Mouse (Mus musculus) small intestine, adult 2 months (tissue): ENCODE results near the gene Gm11273. TPM values are rescaled to one million over a fixed set of nuclear protein-coding genes. Genes with fewer than 3 reads are reported as not detected.
A peak's percentile ranks its signal among the peaks of the same experiment; 100 is the strongest.
"Not testable (repeated sequence)": the region's sequence is repeated elsewhere in the genome, so short reads cannot be mapped to it uniquely, and the experiment has no call there.

Experiments
- H3K27ac ChIP-seq: fragments of 200-500 bp; 2 replicates; pipeline ENCODE4 v1.5.1; 2012; ENCODE audit warnings: low read depth, low read length, control low read depth, inconsistent platforms; ENCODE audit not compliant: insufficient read depth
- H3K27me3 ChIP-seq: fragments of 200-500 bp; 2 replicates; pipeline ENCODE4 v1.6.1; 2012; ENCODE audit warnings: mild to moderate bottlenecking, moderate library complexity, low read length, inconsistent platforms; ENCODE audit not compliant: control insufficient read depth, insufficient read depth
- H3K36me3 ChIP-seq: fragments of 200-500 bp; 2 replicates; pipeline ENCODE4 v1.6.1; 2012; ENCODE audit warnings: mild to moderate bottlenecking, low read length, control low read depth, inconsistent platforms; ENCODE audit not compliant: control insufficient read depth, insufficient read depth
- H3K4me1 ChIP-seq: fragments of 200-500 bp; 2 replicates; pipeline ENCODE4 v1.6.1; 2012; ENCODE audit warnings: low read length, inconsistent platforms, mixed read lengths; ENCODE audit not compliant: control insufficient read depth, insufficient read depth, insufficient read length
- H3K4me3 ChIP-seq: fragments of 200-500 bp; 2 replicates; pipeline ENCODE4 v1.5.1; 2012; ENCODE audit warnings: low read depth, mild to moderate bottlenecking, control low read depth, inconsistent platforms, low read length, moderate library complexity
- CTCF ChIP-seq: fragments of 200-500 bp; IDR thresholded peaks from 2 replicates; pipeline ENCODE4 v1.5.1; 2012; ENCODE audit warnings: low read depth, mild to moderate bottlenecking, control low read depth, inconsistent platforms, low read length, moderate library complexity, mixed read lengths; ENCODE audit not compliant: insufficient replicate concordance, insufficient read length; ENCODE audit errors: extremely low read depth
- POLR2A ChIP-seq: fragments of 200-500 bp; IDR thresholded peaks from 2 replicates; pipeline ENCODE4 v1.6.1; 2012; ENCODE audit warnings: low read depth, mild to moderate bottlenecking, control low read depth, inconsistent platforms, low read length, moderate library complexity
- WGBS: fragments of 180-500 bp; shearing (Covaris S2); methylation state at CpG from one replicate; pipeline ENCODE4 v1.1.7; 2018; 5-methylcytosine and 5-hydroxymethylcytosine counted together
- polyA plus RNA-seq: library from polyadenylated mRNA; depleted of rRNA; stranded (reverse); fragments of >200 nt; gene quantifications from 2 replicates; pipeline ENCODE4 v1.2.3, GENCODE M21; 2012

The Gm11273 gene
- polyA plus RNA-seq, 1 experiment = 22.1 TPM

- no peak for TF ChIP-seq CTCF
- TF ChIP-seq POLR2A = no peak
- 86% methylated on average over 5 of the region's 5 CpGs for WGBS
- H3K27ac ChIP-seq = no peak overlapping the region
- H3K27me3 ChIP-seq = no peaks in the 10 kb centered on the region
- no peaks in the 10 kb centered on the region for H3K4me1 ChIP-seq
- no peaks in the 10 kb centered on the region for H3K36me3 ChIP-seq
- H3K4me3 ChIP-seq = no peak overlapping the region
Observed at GRCm38 (mm10) chr13:21502296-21502695, 1.1 kb upstream of the Gm11273 start.

GRCm38 (mm10) chr13:21495080-21495479 is 6.1 kb downstream of the Gm11273 start, which contains the start of gene AK157302:
TSS of gene AK157302 (plus strand) at chr13:21495223.
- Histone ChIP-seq H3K36me3 (no peaks in the 10 kb centered on the region), H3K27ac (no peak within 1 kb of the TSS), H3K4me3 (no peak within 1 kb of the TSS), H3K4me1 (no peaks in the 10 kb centered on the region), H3K27me3 (no peaks in the 10 kb centered on the region)
- 94% methylated on average over 21 of the region's 21 CpGs for WGBS
- TF ChIP-seq CTCF (no peak), POLR2A (no peak)

GRCm38 (mm10) chr13:21492847-21493246 is 8.4 kb downstream of the Gm11273 start:
- Histone ChIP-seq H3K4me3 (no peak overlapping the region), H3K27ac (no peak overlapping the region), H3K27me3 (no peaks in the 10 kb centered on the region), H3K4me1 (no peaks in the 10 kb centered on the region), H3K36me3 (no peaks in the 10 kb centered on the region)
- WGBS = 81% methylated on average over 5 of the region's 5 CpGs
- TF ChIP-seq CTCF (no peak), POLR2A (no peak)

- no peak overlapping the region for H3K27ac ChIP-seq
- H3K36me3 ChIP-seq = no peaks in the 10 kb centered on the region
- WGBS = 90% methylated on average over 1 of the region's 1 CpGs
- no peak overlapping the region for H3K4me3 ChIP-seq
- no peak for TF ChIP-seq POLR2A
- TF ChIP-seq CTCF = no peak
- no peaks in the 10 kb centered on the region for H3K27me3 ChIP-seq
- H3K4me1 ChIP-seq = no peaks in the 10 kb centered on the region
Observed at GRCm38 (mm10) chr13:21486881-21487280, 14.3 kb downstream of the Gm11273 start.

GRCm38 (mm10) chr13:21478759-21479670 is 22.2 kb downstream of the Gm11273 start, which contains the start of the genes Zkscan4 and Gm10065:
TSS of gene Zkscan4 (plus strand) at chr13:21478907.
TSS of gene Gm10065 (minus strand) at chr13:21479441.
- not testable (repeated sequence) for H3K4me1 ChIP-seq, H3K36me3 ChIP-seq, H3K27me3 ChIP-seq
- peak within 1 kb of the TSS; percentile 55 for H3K27ac ChIP-seq
- H3K4me3 ChIP-seq = peak within 1 kb of the TSS; percentile 77
- 2% methylated on average over 31 of the region's 31 CpGs for WGBS

- TF ChIP-seq CTCF (no peak), POLR2A (no peak)
- 47% methylated on average over 4 of the region's 4 CpGs for WGBS
- Histone ChIP-seq H3K27me3 (peaks cover 11% of the 10 kb centered on the region; the same call in 1 of the 2 replicates), H3K27ac (no peak overlapping the region), H3K4me1 (peaks cover 6% of the 10 kb centered on the region), H3K4me3 (no peak overlapping the region), H3K36me3 (no peaks in the 10 kb centered on the region)
Observed at GRCm38 (mm10) chr13:21472427-21472826, 28.8 kb downstream of the Gm11273 start.

- H3K36me3 ChIP-seq = no peaks in the 10 kb centered on the region
- peaks cover 6% of the 10 kb centered on the region for H3K4me1 ChIP-seq
- TF ChIP-seq POLR2A = no peak
- no peak for TF ChIP-seq CTCF
- H3K27ac ChIP-seq = no peak overlapping the region
- H3K27me3 ChIP-seq = peaks cover 11% of the 10 kb centered on the region; the same call in 1 of the 2 replicates
- H3K4me3 ChIP-seq = no peak overlapping the region
- WGBS = 36% methylated on average over 9 of the region's 9 CpGs
Observed at GRCm38 (mm10) chr13:21469097-21469496, 32.1 kb downstream of the Gm11273 start.
